Mouse (Mus musculus) thymus, postnatal 14 days (tissue): ENCODE results near the gene Pax2.

Source experiments
- DNase-seq: peaks from one replicate; pipeline ENCODE4 v3.0.0; 2021

Gene Pax2

DNA sequence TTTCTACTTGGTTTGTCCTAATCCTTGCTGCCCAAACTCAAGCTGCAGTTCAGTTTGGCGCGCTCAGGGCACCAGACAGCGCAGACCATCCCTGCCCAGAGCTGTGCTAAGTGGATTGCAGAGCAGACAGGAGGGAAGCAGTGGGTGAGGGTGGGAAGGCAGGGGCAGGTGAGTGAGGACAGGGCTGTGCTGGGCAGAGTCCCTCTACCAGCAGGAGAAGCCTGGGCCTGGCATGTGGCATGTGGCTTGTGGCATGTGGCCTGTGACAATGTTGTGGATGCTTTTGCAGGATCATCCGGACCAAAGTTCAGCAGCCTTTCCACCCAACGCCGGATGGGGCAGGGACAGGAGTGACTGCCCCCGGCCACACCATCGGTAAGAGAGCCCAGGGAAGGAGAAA lies 32.6 kb downstream of the Pax2 start:
- no peak for DNase-seq

- no peak for DNase-seq
These were observed 36.1 kb downstream of the Pax2 start for GRCm38 (mm10) chr19:44791981-44792380.

DNA sequence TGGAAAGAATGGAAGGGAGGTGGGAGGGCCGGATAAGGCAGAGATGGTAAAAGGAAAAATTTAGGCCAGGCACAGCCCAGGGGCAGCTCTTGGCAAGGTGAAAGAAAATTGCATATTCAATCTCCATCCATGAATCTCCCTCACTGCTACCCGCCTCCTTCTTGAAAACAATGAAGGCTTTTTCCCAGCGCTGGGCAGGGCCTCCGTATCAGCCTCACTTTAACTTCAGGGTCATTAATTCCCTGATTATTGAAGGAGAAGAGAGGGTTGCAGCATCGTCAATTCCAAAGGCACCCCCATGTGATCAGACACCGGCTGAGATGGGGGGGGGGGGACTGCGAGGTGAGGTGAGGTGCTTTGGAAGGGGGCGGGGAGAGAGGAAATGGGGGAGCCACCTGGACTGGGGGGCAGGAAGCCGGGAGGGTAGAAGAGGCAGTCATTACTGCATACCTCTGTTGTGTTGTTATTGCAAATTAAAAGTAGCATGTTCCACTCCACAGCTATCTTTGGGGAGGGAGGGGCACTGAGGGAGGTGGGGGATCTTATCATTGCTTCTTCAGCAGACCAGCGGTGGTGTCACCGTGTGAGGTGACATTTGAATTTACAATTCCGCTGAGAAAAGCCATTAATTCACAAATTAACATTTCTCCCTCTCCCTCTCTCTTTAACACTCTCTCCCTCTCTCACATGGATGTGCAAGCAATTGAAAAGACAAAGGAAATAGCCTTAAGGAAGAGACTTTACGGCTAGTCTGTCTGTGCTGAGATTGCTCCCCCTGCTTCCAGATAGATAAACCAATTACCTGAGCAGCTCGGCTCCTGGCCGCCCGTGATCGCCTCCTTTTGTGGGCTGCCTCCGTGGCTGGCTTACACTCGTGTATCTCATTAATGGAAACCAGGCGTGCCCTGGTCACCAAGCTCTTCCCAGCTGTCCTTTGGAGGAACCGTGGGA lies 41.5 kb downstream of the Pax2 start:
- no peak for DNase-seq

DNA sequence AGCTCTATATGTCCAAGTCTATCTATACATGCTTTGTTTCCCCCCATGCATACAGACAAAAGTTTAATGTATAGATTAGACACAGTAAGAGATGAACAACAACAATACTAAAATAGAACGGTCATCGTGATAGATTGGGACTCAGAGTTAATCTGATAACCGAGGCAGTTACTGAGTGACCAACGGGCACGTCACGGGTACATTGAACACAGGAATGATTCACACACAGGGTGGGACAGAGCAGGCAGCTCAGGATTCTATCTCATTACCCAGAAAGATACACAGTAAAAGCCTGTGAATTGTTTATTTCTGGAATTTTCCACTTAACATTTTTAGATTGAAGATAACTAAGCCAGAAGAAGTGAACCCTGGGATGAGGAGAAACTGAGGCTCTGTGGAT lies 42.9 kb downstream of the Pax2 start:
- DNase-seq, result no peak

DNA sequence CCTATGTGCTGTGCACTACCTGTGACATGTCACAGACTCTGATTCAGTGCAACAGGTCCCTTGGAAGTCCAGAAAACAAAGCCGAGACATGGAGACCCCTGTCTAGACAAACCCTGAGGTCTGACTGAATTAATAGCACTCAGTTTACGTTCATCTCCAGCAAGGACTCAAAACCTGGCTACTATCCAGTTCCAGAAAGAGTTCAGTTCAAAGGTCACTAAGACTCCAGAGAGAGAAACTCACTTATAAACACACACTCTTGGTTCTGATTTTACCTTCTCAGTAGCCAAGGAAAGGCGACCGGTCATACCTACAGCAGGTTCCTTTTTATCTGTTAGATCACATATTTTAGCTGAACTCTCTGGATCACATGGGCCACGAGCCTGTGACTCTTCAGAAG lies 43.3 kb downstream of the Pax2 start:
- no peak for DNase-seq

- DNase-seq, result no peak
These were observed 44.5 kb downstream of the Pax2 start for GRCm38 (mm10) chr19:44800327-44800726.

- DNase-seq, result no peak
These were observed 52.9 kb downstream of the Pax2 start for GRCm38 (mm10) chr19:44808734-44809133.

DNA sequence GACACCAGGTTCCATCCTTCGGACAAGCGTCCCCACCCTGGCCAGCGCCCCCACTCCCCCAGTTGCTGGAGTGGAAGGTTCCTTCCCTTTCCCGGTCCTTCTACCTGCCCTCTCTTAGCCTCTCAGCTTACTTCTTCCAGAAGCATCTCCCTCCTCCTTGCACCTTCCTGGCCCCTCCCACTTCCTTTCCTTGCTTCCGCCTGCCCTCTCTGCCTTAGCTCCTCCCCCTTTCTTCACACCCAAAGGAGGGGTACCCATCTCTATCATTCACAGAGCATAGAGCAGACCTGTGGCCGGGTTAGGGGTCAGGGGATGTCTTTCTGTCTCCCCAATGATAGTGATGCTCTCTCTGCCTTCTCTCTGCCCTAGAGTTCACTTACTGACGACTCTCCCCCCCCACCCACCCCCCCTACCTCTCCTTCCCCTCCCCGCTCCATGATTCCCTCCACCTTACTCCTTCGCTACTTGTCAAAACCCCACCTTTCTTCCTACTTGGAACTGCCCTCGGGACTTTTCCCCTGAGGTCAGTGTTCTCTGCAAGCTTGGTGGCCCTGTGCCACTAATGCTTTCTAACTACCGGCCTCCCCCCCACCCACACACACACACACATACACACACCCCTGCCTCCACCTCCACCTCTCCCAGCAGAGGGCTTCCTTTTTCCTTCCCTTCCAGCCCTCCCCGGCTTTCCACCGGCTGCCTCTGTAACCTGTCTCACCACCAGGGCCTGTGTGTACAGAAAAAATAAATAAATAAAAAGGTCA lies 57.0 kb downstream of the Pax2 start:
- peak; percentile 14 for DNase-seq

DNA sequence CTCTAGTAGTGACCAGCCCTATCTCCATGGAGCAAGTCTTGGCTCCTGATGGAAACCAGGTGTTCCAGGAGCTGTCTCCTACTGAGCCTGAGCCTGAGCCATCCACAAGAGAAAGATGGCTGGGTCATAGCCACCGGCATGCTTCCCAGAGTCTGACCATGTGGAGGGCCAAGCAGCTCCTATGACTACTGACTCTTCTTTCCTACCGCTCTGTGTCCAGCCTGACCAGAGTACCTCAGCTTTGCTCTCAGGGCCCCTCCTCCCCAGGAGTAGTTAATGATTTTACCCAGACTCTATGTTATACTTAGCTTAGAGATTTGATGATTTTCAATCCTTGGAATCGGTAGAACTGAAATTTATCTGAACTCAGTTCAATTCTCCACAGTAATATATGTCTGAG lies 59.3 kb downstream of the Pax2 start:
- DNase-seq, result no peak

- DNase-seq, result no peak
These were observed 61.7 kb downstream of the Pax2 start for GRCm38 (mm10) chr19:44817403-44818128.

GRCm38 (mm10) chr19:44818676-44819075 lies 62.8 kb downstream of the Pax2 start:
- no peak for DNase-seq

DNA sequence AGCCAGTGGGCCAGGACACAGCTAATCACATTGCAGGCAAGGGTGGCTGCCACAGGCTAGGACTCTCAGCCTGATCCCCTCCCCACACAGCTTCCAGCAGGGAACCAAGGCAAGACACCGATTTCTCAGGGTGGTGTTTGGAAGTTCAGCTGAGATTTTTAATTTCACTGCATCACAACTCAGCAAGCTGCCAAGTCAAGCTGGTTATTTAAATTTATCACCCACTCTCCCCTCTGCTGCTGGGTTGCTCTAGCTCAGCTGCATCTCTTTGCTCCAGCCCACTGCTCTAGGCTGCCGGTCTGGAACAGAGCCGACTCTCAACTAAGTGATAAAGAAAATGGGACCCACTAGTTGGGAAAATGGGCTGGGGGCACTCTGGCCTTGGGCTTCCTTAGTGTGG lies 65.7 kb downstream of the Pax2 start:
- DNase-seq, result no peak

GRCm38 (mm10) chr19:44822295-44822694 lies 66.5 kb downstream of the Pax2 start:
- DNase-seq, result no peak

- DNase-seq, result no peak
These were observed 67.8 kb downstream of the Pax2 start for GRCm38 (mm10) chr19:44823657-44824056.

DNA sequence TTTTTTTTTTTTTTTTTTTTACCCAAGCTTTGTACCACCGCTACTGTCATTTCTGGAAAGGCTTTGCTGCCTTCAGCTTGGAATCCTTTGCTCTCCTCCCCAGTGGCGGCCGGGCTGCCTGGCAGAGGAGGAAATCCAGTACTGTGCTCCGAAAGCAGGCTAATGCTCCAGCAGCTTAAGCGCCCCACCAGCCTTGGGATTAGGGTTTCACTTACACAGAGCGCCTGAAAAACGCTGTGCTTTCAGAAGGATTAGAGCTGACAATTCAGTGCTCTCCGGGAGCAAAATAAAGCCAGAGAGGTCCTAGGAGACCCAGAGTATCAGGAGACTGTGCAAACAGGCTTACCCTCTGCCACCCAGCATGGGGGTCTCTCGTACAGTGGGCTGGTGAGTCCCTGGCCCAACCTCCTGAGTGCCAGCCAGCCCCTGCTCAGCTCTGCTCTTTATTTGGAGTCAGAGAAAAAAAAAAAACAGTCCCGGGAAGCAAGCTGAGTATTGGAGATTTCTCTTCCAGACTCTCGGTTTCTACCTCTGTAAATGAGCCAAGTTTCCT lies 69.4 kb downstream of the Pax2 start:
- DNase-seq, result no peak

- no peak for DNase-seq
These were observed 70.0 kb downstream of the Pax2 start for GRCm38 (mm10) chr19:44825819-44826218.

DNA sequence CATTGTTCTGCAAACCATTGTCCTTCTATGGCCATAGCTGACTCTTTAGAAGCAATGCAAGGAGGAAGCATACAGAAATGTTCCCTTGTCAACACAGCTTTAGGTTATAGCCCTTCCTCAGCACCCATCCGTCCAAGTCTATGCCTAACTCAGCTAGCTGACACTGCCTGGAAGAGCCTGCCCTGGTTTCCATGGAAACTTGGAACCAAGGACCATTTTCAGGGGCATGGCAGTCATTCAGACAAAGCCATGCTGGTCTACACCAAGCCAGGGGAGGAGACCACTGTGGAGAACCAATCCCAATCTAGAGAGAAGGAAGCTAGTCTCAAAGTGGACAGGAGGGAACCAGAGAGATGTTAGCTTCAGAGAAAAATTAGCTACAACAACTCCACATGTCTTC lies 77.5 kb downstream of the Pax2 start:
- no peak for DNase-seq

DNA sequence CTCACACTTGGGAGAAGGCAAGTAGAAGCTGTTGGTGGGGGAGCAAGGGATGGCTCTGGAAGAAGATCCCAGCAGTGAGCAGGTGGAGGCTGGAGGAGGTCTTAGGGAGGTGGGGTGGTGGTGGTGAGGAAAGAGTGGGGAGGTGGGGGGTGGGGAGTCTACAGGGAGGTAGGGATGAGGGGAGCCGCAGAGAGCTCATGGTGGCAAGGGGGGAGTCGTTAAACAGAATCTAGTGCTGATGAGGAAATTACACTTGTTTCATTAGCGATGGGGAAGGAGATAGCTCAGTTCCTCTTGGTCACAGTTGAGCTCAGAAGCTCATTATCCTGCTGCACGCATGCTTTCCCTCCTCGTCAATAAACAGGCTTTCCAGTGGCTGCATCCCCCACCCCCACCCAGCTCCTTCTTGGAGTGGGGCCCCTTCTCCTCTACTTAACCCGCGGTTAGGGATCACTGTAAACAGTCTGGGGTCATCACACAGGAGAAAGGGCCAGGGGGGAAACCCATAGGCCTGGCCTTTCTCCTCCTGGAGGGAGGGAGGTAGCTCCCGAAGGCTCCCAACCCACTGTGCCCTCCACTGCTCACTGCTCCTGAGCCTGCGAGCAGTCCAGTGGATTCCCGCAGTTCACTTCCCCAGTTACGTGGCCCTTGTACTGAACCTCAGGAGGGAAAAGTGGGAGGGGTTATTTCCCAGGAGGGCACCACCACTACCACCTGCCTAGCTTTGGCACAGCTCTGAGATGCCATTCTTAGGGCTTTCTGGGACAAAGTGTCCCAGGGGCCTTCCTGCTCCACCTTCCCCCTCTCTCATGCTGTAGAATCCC lies 78.6 kb downstream of the Pax2 start:
- no peak for DNase-seq

DNA sequence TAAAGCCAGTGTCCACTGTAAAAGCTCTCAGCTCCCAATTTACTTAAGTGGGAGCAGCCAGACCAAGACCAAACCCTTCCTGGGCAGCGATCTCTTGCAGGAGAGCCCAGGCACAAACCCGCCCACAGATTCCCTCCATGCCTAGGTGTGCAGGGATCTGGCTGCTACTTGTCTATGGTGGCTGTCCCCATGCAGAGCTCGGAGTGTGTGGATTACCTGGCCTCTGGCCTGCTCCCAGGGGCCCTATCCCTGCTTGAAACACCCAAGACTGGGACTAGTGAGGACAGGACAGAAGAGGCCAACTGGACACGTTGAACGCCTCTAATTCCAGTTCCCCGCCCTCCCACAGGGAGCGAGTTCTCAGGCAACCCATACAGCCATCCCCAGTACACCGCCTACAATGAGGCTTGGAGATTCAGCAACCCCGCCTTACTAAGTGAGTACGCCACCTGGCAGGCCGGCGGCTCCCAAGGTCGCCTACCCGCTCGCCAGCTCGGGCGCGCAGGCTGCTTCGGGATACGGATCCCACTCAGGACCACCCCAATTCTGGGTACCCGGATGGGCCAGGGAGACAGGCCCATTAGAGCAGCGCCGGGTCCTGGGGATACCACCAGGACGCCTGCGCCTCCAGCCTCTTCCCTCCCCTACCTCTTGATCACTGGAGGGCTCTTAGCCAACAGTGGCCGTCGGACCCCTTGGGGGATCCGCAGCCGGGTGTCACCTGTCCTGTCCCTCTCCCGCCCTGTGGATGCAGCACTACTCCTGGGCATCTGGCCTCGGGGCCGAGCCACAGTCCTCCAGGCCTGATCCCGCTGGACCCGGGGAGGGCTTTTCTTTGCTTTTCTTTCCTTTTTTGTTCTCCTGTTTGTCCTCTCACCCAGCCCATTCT lies 79.4 kb downstream of the Pax2 start:
- DNase-seq, result no peak

DNA sequence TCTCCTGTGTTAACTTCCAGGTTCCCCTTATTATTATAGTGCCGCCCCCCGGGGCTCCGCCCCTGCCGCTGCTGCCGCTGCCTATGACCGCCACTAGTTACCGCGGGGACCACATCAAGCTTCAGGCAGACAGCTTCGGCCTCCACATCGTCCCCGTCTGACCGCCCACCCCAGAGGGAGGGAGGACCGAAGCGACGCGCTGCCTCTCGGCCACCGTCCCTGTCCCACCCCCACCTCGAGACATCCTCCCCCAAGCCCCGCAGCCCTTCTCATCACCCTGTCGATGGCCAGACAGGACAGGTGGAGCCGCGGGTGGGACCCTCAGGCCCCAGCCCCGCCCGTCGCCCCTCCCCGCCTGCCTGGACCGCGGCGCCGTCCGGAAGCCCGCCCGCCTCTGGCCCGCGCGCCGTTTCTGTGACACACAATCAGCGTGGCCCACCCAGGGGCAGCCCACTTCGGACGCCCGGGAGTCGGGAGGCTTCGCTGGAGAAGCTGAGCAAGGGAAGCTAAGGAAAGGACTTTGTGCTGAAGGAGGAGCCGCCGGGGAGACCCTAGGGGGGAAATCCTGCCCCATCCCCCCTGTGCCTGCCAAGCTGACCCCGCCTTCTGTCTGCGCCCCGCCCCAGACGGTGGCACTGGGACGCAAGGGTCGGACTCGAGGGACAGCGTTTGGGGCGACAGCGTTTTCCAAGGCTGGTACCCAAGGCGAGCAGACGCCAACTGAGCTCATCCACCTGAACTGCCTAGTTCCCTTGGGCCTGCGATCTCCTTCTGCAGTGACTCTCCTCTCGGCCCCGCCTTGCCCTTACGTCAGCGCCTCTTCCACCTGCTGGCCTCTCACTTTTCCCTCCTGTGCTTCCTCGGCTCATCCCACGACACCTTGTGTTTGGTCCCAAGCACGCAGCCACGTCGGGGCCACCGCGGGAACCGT lies 80.4 kb downstream of the Pax2 start:
- no peak for DNase-seq
